Mouse (Mus musculus) midbrain, embryonic 15.5 days (tissue): Measurements from ENCODE around the gene Pacs2. TPM values are rescaled to one million over a fixed set of nuclear protein-coding genes. Genes with fewer than 3 reads are reported as not detected.

Source experiments
- ATAC-seq: fragments of 200-750 bp; cut with Nextera tagmentation; replicated peaks from 2 replicates; pipeline ENCODE4 v1.8.0; 2017; ENCODE audit warnings: moderate TSS enrichment
- H3K27ac ChIP-seq: fragments of 300-500 bp; sonication (generic); 2 replicates; pipeline ENCODE4 v1.5.1; 2015; ENCODE audit warnings: mild to moderate bottlenecking, inconsistent platforms
- H3K27me3 ChIP-seq: fragments of 300-500 bp; sonication (generic); replicated peaks from 2 replicates; pipeline ENCODE4 v1.6.1; 2015; ENCODE audit warnings: inconsistent platforms
- H3K36me3 ChIP-seq: fragments of 300-500 bp; sonication (generic); replicated peaks from 2 replicates; pipeline ENCODE4 v1.6.1; 2015; ENCODE audit warnings: inconsistent platforms
- H3K4me1 ChIP-seq: fragments of 300-500 bp; sonication (generic); 2 replicates; pipeline ENCODE4 v1.6.1; 2015; ENCODE audit warnings: inconsistent platforms
- H3K4me2 ChIP-seq: fragments of 300-500 bp; sonication (generic); 2 replicates; pipeline ENCODE4 v1.6.1; 2015; ENCODE audit warnings: inconsistent platforms, mild to moderate bottlenecking, moderate library complexity
- H3K4me3 ChIP-seq: fragments of 300-500 bp; sonication (generic); 2 replicates; pipeline ENCODE4 v1.5.1; 2015; ENCODE audit warnings: mild to moderate bottlenecking, inconsistent platforms
- H3K9ac ChIP-seq: fragments of 300-500 bp; sonication (generic); 2 replicates; pipeline ENCODE4 v1.6.1; 2015; ENCODE audit warnings: mild to moderate bottlenecking, inconsistent platforms
- H3K9me3 ChIP-seq: fragments of 300-500 bp; sonication (generic); 2 replicates; pipeline ENCODE4 v1.6.1; 2016; ENCODE audit warnings: inconsistent platforms
- WGBS: fragments of 180-500 bp; shearing (Covaris S2); methylation state at CpG from one replicate; pipeline ENCODE4 v1.1.7; 2015; ENCODE audit warnings: mixed read lengths; 5-methylcytosine and 5-hydroxymethylcytosine counted together
- polyA plus RNA-seq: library from polyadenylated mRNA; unstranded; fragments of >200 nt; fragmentation: Nextera tagmentation; extraction: Ambion mirVana; gene quantifications from 2 replicates; pipeline ENCODE4 v1.2.1, GENCODE M21; 2015

Gene Pacs2
- polyA plus RNA-seq, 1 experiment from 2014 or later, result 34.6 TPM

DNA sequence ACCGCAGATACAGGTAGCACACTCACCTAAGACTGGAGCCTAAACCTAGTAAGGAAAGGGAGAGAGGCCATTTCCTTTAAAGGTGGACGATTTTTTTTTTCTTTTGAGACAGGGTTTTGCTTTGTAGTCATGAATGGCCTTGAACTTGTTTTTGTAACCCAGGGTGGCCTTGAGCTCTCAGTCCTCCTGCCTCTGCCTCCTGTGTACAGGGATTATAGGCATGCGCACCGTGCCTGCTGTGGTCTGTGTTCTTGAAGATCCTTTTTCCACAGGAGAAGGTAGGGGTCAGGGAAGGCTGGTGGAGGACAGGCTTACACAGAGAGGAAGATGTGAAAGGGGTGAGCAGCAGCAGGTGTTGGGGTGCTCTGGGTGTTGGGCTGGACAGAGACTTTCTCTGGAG, 1.6 kb downstream of the Pacs2 start:
- peaks cover 43% of the 10 kb centered on the region for H3K4me1 ChIP-seq
- H3K36me3 ChIP-seq, result peaks cover 3% of the 10 kb centered on the region
- 0 out of 2 replicates have a peak overlapping the region, but pooled peaks have one; percentile 93 for H3K9ac ChIP-seq
- 69% methylated on average over 4 of the region's 4 CpGs for WGBS
- no peak overlapping the region for H3K27ac ChIP-seq
- ATAC-seq, result no peak
- H3K4me2 ChIP-seq, result peak overlapping the region; percentile 67
- no peaks in the 10 kb centered on the region for H3K27me3 ChIP-seq
- H3K4me3 ChIP-seq, result peak overlapping the region; percentile 99
- H3K9me3 ChIP-seq, result no peaks in the 10 kb centered on the region

- H3K4me1 ChIP-seq, result peaks cover 43% of the 10 kb centered on the region
- no peak overlapping the region for H3K27ac ChIP-seq
- H3K9ac ChIP-seq, result no peak overlapping the region; the same call in 1 of the 2 replicates
- H3K36me3 ChIP-seq, result peaks cover 5% of the 10 kb centered on the region
- 77% methylated on average over 8 of the region's 8 CpGs for WGBS
- no peaks in the 10 kb centered on the region for H3K9me3 ChIP-seq
- no peaks in the 10 kb centered on the region for H3K27me3 ChIP-seq
- peak overlapping the region; percentile 67 for H3K4me2 ChIP-seq
- no peak for ATAC-seq
- H3K4me3 ChIP-seq, result no peak overlapping the region
These were observed 2.7 kb downstream of the Pacs2 start for GRCm38 (mm10) chr12:113016976-113017375.

GRCm38 (mm10) chr12:113017429-113017984, 3.2 kb downstream of the Pacs2 start:
- Histone ChIP-seq H3K4me1 (peaks cover 43% of the 10 kb centered on the region), H3K27ac (no peak overlapping the region), H3K9ac (no peak overlapping the region; the same call in 1 of the 2 replicates), H3K9me3 (no peaks in the 10 kb centered on the region), H3K4me2 (no peak overlapping the region), H3K36me3 (peaks cover 5% of the 10 kb centered on the region), H3K27me3 (no peaks in the 10 kb centered on the region), H3K4me3 (no peak overlapping the region)
- 77% methylated on average over 9 of the region's 9 CpGs for WGBS
- ATAC-seq, result no peak

GRCm38 (mm10) chr12:113018763-113019162, 4.5 kb downstream of the Pacs2 start:
- no peak overlapping the region for H3K4me2 ChIP-seq
- no peak for ATAC-seq
- H3K36me3 ChIP-seq, result peaks cover 5% of the 10 kb centered on the region
- H3K27me3 ChIP-seq, result no peaks in the 10 kb centered on the region
- no peak overlapping the region for H3K27ac ChIP-seq
- H3K9me3 ChIP-seq, result no peaks in the 10 kb centered on the region
- H3K4me3 ChIP-seq, result no peak overlapping the region
- H3K9ac ChIP-seq, result no peak overlapping the region
- WGBS, result 91% methylated on average over 4 of the region's 4 CpGs
- H3K4me1 ChIP-seq, result peaks cover 32% of the 10 kb centered on the region

DNA sequence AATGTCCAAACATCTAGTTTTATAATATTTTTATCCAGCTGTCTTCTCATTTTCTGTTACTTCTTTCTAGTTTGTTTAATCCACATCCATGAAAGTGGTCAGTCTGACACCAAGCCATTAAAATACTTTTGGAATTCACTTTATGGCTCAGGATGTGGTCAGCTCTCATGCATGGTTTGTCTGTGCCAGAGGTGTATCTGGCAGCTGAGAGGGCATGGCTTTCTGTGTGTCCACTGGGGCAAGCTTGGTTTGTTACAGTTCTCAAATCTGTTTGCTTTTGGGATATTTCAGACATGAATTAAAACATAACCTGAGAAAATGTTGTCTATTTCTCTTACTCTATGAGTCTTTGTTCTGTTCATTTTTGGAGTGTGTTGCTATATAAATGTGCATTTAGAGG, 7.2 kb downstream of the Pacs2 start:
- H3K36me3 ChIP-seq, result peaks cover 5% of the 10 kb centered on the region
- no peak overlapping the region for H3K27ac ChIP-seq
- no peak overlapping the region for H3K9ac ChIP-seq
- H3K4me3 ChIP-seq, result no peak overlapping the region
- H3K4me1 ChIP-seq, result peaks cover 14% of the 10 kb centered on the region
- no peaks in the 10 kb centered on the region for H3K27me3 ChIP-seq
- no peak for ATAC-seq
- H3K9me3 ChIP-seq, result no peaks in the 10 kb centered on the region
- no peak overlapping the region for H3K4me2 ChIP-seq

DNA sequence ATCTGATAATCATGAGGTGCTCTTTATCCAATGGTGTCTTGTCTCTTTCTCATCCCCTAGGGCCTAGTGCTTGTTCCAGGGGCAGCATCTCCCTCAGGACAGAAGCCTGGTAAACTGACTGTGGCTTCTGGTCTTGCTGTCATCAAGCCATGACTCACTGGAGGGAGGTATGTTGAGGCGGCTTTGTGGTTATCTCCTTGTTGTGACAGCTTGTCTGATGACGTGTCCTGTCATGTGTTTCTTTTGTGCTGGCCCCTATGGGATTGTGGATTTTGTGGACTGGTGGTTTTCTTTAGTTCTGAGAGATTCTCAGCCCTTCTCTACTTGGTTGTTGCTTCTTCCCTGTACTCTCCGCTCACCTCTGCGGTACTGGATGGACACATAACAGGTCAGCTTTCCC, 8.8 kb downstream of the Pacs2 start:
- no peak overlapping the region for H3K4me3 ChIP-seq

GRCm38 (mm10) chr12:113026557-113026956, 12.2 kb downstream of the Pacs2 start:
- H3K9ac ChIP-seq, result no peak overlapping the region
- H3K36me3 ChIP-seq, result no peaks in the 10 kb centered on the region
- H3K4me3 ChIP-seq, result no peak overlapping the region
- no peak for ATAC-seq
- WGBS, result 97% methylated on average over 1 of the region's 1 CpGs
- H3K27me3 ChIP-seq, result no peaks in the 10 kb centered on the region
- H3K9me3 ChIP-seq, result no peaks in the 10 kb centered on the region
- H3K27ac ChIP-seq, result no peak overlapping the region
- no peak overlapping the region for H3K4me2 ChIP-seq
- H3K4me1 ChIP-seq, result peaks cover 16% of the 10 kb centered on the region

More for the DNA sequence above, 8.8 kb downstream of the Pacs2 start:
- H3K4me2 ChIP-seq, result no peak overlapping the region
- H3K27me3 ChIP-seq, result no peaks in the 10 kb centered on the region
- no peaks in the 10 kb centered on the region for H3K9me3 ChIP-seq
- H3K4me1 ChIP-seq, result peaks cover 3% of the 10 kb centered on the region
- peaks cover 5% of the 10 kb centered on the region for H3K36me3 ChIP-seq
- ATAC-seq, result no peak
- no peak overlapping the region for H3K27ac ChIP-seq
- 80% methylated on average over 4 of the region's 4 CpGs for WGBS
- H3K9ac ChIP-seq, result no peak overlapping the region

GRCm38 (mm10) chr12:113027495-113027894, 13.2 kb downstream of the Pacs2 start:
- no peak overlapping the region for H3K9ac ChIP-seq
- H3K36me3 ChIP-seq, result no peaks in the 10 kb centered on the region
- H3K4me1 ChIP-seq, result peaks cover 21% of the 10 kb centered on the region
- ATAC-seq, result no peak
- WGBS, result 97% methylated on average over 2 of the region's 2 CpGs
- no peak overlapping the region for H3K27ac ChIP-seq
- no peaks in the 10 kb centered on the region for H3K9me3 ChIP-seq
- no peak overlapping the region for H3K4me3 ChIP-seq
- no peaks in the 10 kb centered on the region for H3K27me3 ChIP-seq
- no peak overlapping the region for H3K4me2 ChIP-seq

- Histone ChIP-seq H3K36me3 (no peaks in the 10 kb centered on the region), H3K4me3 (no peak overlapping the region), H3K4me1 (peaks cover 27% of the 10 kb centered on the region), H3K9ac (no peak overlapping the region), H3K9me3 (no peaks in the 10 kb centered on the region), H3K27me3 (no peaks in the 10 kb centered on the region), H3K4me2 (no peak overlapping the region), H3K27ac (no peak overlapping the region)
- no peak for ATAC-seq
- 43% methylated on average over 5 of the region's 5 CpGs for WGBS
These were observed 13.8 kb downstream of the Pacs2 start for GRCm38 (mm10) chr12:113028067-113028466.

DNA sequence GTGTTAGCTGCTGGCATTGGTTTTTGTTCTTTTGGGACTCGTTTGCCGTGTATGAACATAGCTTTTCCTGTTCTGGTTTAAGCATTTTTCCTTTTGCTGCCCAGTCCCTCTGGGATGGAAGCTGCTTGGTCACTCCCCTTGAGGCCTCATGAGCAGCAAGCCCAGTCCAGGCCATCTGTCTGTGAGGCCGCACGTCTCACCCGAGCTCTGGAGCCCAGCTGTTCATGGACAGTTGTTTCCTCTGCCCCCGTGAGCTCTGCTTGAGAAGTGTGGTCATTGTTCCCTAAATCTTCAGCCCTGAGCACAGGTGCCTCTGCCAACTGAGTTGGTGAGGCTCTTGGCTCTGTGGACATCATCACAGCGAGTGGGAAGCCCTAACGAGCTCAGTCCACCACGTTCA, 14.6 kb downstream of the Pacs2 start:
- no peak overlapping the region for H3K4me2 ChIP-seq
- H3K27ac ChIP-seq, result peak overlapping the region; percentile 32; the same call in 1 of the 2 replicates
- H3K9ac ChIP-seq, result no peak overlapping the region
- no peaks in the 10 kb centered on the region for H3K9me3 ChIP-seq
- 51% methylated on average over 9 of the region's 9 CpGs for WGBS
- H3K27me3 ChIP-seq, result no peaks in the 10 kb centered on the region
- peaks cover 32% of the 10 kb centered on the region for H3K4me1 ChIP-seq
- no peak overlapping the region for H3K4me3 ChIP-seq
- ATAC-seq, result no peak
- no peaks in the 10 kb centered on the region for H3K36me3 ChIP-seq

DNA sequence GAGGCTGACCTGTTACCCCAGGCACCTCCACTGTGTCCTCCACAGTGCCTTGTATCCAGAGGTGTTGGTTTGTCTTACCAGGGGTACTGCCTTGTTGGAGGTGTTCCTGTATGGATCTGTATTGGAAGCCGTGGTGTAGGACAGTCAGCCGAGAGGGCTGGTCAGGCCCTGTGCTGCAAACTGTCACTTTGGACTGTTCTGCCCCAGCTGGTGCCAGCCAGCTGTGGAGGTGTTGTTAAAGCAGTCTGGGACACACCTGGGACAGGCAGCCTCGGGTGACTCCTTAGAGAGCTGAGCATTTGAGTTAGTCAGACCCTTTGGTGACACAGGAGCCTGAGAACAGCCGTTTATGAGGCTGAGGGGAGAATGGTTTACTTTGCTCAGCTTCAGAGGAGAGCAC, 15.7 kb downstream of the Pacs2 start:
- Histone ChIP-seq H3K27ac (no peak overlapping the region), H3K4me2 (no peak overlapping the region), H3K9me3 (no peaks in the 10 kb centered on the region), H3K4me3 (no peak overlapping the region), H3K4me1 (peaks cover 32% of the 10 kb centered on the region), H3K36me3 (no peaks in the 10 kb centered on the region), H3K9ac (no peak overlapping the region), H3K27me3 (no peaks in the 10 kb centered on the region)
- no peak for ATAC-seq
- WGBS, result 82% methylated on average over 4 of the region's 4 CpGs

GRCm38 (mm10) chr12:113030993-113031392, 16.7 kb downstream of the Pacs2 start:
- H3K4me2 ChIP-seq, result no peak overlapping the region
- WGBS, result 89% methylated on average over 9 of the region's 9 CpGs
- no peak for ATAC-seq
- H3K4me1 ChIP-seq, result peaks cover 32% of the 10 kb centered on the region
- H3K27ac ChIP-seq, result no peak overlapping the region
- no peak overlapping the region for H3K9ac ChIP-seq
- H3K4me3 ChIP-seq, result no peak overlapping the region
- no peaks in the 10 kb centered on the region for H3K9me3 ChIP-seq
- H3K36me3 ChIP-seq, result no peaks in the 10 kb centered on the region
- no peaks in the 10 kb centered on the region for H3K27me3 ChIP-seq

GRCm38 (mm10) chr12:113031441-113031840, 17.1 kb downstream of the Pacs2 start:
- WGBS, result 92% methylated on average over 6 of the region's 6 CpGs
- Histone ChIP-seq H3K27me3 (no peaks in the 10 kb centered on the region), H3K4me2 (no peak overlapping the region), H3K36me3 (no peaks in the 10 kb centered on the region), H3K4me1 (peaks cover 32% of the 10 kb centered on the region), H3K9ac (no peak overlapping the region), H3K27ac (no peak overlapping the region), H3K9me3 (no peaks in the 10 kb centered on the region), H3K4me3 (no peak overlapping the region)
- ATAC-seq, result no peak
